Mouse (Mus musculus) gastrocnemius, adult 18-20 months (tissue): ENCODE results near the gene Ank2. TPM values are rescaled to one million over a fixed set of nuclear protein-coding genes. Genes with fewer than 3 reads are reported as not detected.

ENCODE experiments used
- DNase-seq: peaks from one replicate; pipeline ENCODE4 v3.0.0; 2021; ENCODE audit warnings: low spot score
- total RNA-seq, 2 experiments: library from RNA; stranded (reverse); gene quantifications; 2 replicates each; pipeline ENCODE4 v1.2.3; 2021

Gene Ank2
- total RNA-seq, 2 experiments from 2014 or later, result 91.2 to 119 TPM

DNA sequence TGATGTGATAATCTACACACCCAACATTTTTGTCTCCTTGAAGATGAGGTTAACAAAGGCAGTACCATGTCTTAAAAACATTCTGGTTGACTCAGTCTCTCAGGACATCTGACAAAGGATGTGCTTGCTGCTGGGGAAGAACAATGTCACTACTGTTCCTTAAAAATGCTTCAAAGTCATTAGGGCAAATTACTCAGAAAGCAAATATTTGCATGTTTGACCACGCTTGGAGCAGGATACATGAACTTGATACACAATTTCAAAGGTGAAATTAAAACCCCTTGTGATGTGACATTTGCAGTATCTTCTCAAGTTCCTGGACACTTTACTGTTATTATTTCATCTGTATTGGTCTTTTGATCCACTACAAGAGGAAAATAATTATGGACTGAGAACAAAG lies 371.5 kb downstream of the Ank2 start:
- no peak for DNase-seq

DNA sequence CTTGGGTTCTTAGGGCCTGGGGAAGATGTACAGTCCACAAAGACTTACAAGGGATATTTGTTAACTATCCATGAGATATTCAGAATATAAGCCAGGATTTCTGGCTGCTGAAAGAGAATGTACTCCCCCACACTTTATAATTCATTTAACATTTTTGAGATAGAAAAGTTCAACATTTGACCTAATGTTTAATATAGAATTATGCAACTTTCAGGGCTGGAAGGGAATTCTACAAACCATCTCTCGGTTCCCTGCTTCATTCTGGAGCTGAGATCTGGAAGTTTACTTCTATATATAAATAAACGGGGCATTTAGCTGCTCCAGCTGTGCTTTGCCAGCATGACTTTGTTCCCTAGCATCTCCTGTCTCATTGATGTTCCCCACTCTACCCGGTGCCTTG lies 372.9 kb downstream of the Ank2 start:
- DNase-seq, result no peak

DNA sequence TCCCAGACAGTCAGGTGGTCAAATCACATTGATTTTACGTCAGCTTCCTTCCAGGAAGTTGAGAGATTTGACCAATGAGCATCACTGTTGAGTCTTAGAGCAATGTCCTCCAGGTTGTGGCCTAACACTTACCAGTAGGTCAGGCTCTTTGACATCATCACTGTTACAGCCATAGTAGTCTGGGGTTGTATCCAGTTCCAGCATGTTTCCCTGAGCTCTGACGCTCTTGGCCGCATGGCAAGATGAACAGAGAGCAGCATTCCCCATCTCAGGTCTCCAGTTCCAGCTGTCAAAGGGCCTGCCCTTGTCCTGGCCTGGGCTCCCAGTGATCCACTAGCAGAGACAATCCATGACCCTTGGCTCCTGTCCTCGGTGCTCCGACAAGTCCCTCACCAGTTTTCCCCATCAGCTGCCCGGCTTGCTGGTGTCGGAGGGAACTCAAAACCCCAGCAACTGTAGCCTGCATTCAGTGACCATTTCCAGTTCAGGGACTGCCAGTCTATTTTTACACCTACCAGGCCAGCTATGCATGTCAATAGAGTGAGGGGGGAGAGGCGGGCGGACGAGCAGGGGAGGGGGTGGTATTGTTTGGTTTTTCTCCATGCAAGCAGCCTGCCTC lies 374.7 kb downstream of the Ank2 start:
- DNase-seq, result peak; percentile 71

DNA sequence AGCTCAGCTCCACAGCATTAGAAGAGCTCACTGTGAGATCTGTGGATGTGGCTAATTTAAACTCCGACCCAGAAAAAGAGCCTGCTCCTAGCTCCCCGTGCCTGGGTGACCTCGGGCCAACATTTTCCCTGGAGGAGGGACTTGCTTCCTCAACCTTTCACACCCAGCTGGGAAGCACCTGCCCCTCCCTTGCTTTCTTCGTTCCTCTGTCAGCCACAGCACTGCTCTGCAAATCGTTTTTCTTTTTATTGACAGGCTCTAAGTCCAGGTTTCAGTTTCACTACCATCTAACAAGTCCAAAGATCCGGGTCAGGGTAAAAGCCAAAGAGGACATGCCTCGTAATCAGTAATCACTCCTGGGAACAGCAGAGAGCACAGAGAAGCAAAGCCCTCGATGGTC lies 375.8 kb downstream of the Ank2 start:
- DNase-seq, result peak; percentile 64

DNA sequence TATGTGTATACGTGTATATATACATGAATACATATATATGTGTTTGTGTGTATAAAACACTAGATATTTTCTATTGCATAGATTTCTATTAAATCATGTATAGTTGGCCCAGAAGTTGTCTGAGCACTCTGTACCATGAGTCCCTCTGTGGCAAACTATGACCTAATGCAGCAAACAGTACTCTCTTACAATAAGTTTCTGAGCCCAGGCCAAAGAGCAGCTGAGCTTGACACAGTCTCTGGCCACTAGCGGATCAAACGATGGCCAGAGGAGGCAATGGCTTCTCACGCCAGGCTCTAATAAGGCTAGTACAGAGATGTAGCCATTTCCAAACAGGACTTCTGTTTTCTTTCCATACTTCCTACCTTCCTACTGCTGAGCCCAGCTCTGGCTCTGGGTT lies 380.4 kb downstream of the Ank2 start:
- no peak for DNase-seq

DNA sequence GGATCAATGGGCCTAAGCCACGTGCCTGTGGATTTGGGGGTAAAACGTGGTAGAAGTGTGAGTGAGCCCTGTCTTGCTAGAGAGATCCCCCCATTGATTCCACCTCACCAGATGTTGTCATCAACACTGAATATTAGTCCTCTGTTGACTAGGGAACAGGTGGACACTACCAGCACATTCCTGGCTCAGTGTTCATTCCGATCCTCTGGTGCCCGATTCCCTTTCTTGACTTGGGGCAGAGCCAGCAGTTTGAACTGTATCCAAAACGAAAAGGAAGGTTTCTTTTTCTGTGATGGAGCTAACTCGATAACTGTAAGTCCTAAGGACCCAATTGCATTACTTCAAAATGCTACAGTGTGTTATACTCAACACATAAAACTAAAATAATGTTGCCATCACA lies 382.9 kb downstream of the Ank2 start:
- DNase-seq, result no peak

DNA sequence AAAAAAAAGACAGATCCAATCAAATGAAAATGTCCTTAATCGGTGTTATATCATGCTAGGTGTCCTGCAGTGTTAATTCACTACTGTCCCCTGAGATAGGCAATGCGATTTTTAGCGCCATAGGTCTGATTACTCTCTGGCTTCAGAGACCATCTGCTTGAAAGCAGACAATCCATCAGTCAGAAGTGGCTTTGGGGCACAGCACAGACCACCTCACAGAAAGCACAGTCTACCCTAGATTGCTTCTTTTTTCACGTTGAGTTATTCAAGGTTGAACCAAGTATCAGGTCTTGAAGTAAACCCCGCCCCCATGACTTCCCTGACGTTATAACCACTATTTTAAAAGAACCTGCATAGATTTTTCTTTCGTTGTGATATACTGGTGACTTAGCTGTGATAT lies 385.9 kb downstream of the Ank2 start:
- DNase-seq, result no peak

DNA sequence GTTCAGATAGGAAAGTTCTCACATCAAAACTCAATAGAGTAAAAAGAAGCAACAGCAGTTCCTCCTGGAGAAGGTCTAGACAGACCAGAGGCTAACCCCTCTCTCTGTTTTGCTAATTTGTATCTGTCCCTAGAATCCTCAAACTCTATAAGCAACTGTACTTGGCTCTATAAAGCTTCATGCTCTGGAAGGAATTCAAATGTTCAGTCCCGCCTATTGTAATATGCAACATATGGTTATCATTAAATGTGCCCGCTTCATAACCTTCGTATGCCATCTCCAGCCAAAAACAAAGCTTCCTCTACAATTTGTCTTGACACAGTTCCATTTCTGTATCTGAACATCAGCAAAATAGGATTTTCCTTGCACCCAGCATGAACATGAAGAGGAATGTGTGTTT lies 389.7 kb downstream of the Ank2 start:
- no peak for DNase-seq

DNA sequence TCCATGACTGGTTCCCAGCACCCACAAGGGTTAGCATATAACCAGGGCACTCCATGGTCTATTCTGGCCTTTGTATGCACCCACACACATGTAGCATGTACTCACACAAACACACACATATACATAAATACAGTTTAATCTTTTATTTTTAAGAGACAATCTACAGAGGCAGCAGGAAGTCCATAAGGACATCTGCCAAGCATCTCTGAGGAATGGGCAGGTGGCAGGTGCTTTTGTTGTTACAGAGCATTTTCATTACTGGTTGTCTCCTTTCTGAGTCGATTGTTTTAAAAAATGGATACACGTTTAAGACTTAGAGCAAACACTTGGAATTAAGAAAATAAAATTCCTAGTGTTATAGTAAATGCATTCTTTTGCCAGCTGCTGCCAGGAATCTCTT lies 390.7 kb downstream of the Ank2 start:
- no peak for DNase-seq

DNA sequence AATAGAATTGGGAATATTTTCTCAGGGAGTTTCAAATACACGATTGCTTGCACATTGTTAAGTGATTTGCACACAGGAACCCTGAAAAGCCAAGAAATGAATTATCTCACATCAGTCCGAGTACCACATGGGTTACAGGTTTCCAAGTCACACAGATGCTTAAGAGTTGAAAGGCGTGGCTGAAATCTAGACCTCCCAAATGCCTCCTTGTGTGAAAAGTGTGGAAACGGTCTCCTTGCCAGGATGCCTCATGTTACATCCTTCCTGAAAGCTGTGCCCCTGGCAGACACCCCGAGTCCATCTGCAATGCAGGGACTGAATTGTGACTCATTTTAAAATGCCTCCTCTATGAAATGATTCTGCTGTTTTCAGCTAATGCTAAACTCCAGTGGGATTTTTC lies 391.9 kb downstream of the Ank2 start:
- DNase-seq, result peak; percentile 50

DNA sequence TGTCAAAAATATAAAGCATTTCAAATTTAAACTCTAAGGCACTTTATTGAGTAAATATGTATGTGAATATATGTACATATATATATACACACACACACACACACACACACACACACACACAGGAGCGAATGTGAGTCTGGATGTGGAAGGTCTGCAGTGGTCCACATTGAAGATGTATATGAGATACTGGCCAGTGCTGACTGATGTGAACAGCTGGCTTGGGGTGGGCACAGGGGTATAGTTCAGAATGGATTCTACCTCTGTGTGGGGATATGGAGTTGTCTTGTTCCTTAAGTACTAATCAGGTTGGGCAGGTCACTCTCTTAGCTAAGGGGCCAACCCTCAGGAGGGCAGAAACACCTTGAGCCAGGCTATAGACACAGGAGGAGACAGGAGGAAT lies 397.8 kb downstream of the Ank2 start:
- no peak for DNase-seq

DNA sequence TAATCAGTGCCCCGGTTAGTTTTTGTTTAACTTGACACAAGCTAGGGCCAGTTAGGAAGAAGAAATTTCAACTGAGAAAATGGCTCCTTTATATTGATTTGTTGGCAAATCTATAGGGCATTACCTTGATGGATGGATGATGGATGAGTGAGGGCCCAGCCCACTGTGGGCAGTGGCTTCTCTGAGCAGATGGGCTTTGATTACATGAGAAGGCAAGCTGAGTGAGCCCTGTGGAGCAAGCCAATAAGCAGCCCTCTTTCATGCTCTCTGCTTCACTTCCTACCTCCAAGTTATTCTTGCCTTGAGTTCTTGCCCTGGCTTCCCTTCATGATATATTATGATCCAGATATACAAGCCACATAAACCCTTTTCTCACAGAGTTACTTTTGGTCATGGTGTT lies 401.4 kb downstream of the Ank2 start:
- DNase-seq, result no peak

DNA sequence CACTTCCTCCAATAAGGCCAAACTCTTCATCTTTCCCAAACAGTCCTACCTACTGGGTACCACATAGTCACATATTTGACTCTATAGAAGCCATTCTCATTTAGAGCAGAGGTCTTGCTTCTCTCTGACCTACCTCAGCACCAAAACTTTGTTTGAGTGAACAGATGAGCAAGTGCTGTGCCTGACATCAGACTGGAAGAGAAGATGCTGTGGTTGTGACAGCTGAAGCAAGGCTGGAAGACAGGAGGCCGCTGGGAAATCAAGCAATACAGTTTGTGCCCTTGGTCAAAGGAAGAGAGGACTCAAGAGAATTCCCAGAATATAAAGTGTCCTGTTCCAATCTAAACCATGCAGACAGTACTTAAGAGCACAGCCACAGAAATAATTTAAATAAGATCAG lies 402.0 kb downstream of the Ank2 start:
- DNase-seq, result no peak

DNA sequence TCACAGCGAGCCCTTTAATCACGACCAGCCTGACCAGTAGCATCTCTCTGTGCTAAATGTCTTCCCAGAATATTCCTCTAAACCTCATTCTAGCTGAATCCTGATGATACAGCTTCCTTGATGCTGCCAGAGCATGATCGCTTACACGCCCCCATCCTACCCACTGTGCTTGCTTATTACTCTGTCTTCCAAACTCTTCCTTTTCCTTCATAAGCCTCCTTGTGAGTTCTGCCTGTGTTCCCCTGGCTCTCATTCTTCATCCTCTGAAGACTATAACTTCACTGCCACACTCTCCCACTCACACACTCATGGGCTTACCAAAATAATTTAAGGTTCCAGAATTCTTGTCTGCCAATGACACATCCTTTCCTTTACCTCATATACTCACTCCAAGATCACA lies 405.5 kb downstream of the Ank2 start:
- no peak for DNase-seq

DNA sequence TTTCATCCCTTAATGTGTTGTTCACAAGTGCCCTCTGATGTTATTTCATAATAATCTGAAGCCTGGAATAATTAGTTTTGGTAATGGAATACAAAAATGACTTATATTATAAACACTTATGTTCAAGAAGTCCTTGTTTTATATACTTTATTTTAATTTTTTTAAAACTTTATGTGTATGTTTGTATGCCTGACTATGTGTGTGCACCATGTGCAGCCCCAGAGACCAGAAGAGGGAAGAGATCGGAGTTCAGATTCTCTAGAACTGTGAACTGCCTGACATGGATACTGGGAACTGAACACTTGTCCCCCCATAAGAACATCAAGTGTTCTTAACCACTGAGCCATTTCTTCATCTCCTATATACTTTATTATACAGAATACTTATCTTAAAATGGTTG lies 411.6 kb downstream of the Ank2 start:
- DNase-seq, result no peak

DNA sequence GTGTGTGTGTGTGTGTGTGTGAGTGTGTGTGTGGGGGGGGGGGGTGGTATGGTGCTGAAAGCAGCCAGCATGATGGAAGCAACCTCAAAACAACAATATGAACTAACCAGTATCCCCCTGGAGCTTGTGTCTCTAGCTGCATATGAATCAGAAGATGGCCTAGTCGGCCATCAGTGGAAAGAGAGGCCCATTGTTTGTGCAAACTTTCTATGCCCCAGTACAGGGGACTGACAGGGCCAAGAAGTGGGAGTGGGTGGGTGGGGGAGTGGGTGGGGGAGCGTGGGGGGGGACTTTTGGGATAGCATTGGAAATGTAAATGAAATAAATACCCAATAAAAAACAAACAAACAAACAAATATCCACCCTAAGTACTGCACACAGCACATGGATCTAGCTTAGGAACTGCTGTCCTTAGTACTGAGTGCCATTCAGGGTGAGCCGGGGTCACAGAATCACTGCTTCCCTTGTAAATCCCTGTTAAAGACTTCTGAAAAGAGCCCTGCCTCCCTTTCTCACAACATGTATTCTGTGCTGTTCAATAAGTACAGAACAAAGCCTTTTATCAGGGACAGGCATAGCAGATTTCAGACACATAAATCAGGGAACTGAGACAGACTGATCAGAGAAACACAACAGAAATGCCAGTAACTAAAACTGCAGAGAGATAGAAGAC lies 412.2 kb downstream of the Ank2 start:
- DNase-seq, result no peak

DNA sequence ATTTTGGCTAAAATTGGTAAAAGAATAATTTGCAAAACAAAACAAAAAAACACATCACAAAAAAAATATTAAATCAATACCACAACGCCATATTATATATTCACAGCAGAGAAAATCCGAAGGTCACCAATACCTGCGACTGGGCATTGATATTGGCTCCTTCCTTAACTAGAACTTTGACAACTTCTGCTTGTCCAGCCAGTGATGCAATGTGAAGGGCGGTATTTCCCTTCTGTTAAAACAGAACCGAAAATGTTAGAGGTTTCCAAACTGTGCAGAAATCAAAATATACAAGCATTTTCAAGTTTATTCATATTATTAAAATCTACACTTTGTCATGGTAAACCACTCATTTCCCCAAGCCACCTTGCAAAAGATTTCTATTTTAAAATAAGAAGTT lies 421.8 kb downstream of the Ank2 start:
- no peak for DNase-seq

DNA sequence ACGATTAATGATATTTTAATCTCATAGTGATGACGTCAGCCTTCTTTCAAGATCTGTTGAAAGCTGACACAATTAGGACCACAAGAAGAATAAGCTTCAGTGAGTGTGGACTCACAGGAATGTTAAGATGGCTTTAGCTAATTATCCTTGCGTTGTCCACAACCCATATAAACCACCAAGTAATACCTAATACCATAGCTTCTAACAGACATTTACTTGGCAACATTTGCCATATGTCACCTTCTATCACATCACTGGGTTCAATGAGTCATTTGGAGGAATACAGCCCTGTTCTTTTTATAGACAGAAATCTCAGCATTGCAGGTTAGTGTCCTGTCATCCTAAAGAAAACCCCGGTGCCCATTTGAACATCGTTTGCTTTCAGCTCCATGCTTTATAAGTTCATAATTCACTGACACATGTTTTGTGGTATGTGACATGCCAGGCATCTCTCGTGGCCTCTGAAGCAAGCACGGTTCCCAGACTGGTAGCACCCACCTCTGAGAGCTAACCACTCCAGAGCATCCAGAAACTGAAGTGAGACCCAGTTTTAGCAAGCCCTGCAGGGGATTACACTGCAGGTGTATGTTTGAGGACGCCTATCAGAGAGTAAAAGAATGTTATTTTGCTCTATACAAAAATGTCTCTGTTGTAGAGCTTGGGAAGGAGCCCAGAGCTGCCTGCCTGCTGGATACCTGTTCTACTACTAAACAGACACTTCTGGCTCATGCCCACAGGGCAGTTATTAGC lies 423.4 kb downstream of the Ank2 start:
- DNase-seq, result no peak

DNA sequence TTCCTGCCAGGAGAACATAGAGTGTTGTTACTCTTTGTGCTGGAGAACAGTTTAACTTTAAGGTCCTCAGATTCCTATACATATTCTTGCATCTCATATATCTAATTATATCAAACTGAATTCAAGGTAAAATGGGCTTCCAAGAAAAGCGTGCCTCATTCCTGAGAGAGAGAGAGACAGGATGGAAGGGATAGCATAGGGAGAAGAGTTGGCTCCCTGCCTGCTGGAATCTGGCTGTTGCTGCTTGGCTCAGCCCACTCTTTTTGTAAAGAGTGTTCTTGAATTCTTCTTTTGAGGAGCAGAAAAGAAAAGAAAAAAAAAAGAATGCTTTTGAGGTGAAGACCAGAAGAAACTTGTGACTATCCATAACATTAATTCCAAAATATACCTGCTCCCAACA lies 427.7 kb downstream of the Ank2 start:
- DNase-seq, result peak; percentile 21

DNA sequence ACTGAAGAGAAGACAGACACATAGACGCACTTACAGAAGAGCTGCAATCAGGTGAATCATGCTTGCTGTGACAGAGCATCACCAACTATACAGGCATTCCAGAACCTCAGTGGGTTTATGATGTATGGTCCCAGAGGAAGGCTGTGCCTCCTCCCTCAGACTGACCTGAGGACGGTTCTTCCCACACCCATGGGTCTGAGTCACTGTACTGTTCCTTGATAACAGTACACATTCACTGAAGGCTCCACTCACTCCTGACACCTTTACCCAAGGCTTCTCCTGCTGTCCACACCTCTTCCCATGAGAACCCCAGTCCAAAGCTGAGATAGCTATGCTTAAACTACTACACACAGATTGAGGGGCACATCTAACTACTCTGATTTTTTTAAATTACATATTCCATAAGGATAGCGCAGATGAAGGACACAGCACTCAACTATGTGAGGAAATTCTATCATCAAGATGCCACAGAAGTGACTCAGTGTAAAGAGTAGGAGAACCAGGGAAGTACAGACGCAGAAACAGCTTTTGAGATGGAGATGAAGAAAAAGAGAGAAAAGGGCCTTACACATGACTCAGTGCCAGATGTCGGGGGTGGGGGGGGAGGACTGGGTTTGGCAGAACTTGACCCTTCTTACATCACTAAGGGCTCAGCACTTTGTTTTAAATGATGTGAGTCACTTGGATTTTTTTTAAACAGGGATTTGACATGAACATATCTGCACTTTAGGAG lies 435.3 kb downstream of the Ank2 start:
- DNase-seq, result no peak

DNA sequence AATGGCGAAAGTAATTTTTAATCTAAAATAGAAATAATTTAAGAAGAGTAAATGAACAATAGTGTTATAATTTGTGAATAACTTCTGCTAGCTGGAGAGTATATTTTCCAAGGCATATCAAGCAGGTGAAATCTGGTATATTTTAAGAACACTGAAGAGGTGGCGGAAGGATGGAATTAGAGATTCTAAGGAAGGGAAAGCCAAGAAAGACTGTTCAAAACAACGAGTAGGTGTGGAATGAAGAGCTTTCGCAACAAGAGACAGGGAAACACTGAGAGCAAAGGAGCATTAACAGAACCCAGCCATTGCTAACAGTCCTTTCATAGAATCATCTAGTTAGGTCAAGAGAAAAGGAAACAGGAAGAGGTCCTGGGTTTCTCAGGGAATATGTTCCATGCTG lies 439.5 kb downstream of the Ank2 start:
- DNase-seq, result no peak

DNA sequence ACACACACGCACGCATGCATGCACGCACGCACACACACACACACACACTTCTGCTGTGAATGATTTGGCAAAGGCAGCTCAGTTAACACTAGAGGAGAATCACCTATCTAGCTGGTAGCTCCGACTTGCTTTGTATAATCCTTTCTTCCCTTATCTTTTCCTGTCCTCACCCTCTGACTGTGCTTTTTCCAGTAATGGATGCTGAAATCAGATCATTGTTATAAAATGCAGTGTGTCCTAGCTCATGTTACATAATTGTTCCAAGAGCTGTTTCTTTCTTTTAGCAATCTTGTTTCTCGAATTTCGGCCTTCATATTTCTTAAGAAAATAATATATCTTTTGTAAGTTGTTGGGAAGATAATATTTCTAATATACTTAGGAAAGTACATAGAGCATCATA lies 457.9 kb downstream of the Ank2 start:
- no peak for DNase-seq
